Mouse (Mus musculus): ENCODE data around the gene Fggy. TPM values are rescaled to one million over a fixed set of nuclear protein-coding genes. Genes with fewer than 3 reads are reported as not detected.
A peak's percentile ranks its signal among the peaks of the same experiment; 100 is the strongest.

The Fggy gene
- polyA plus RNA-seq, 1 experiment from 2014 or later = 5.3 TPM

DNA sequence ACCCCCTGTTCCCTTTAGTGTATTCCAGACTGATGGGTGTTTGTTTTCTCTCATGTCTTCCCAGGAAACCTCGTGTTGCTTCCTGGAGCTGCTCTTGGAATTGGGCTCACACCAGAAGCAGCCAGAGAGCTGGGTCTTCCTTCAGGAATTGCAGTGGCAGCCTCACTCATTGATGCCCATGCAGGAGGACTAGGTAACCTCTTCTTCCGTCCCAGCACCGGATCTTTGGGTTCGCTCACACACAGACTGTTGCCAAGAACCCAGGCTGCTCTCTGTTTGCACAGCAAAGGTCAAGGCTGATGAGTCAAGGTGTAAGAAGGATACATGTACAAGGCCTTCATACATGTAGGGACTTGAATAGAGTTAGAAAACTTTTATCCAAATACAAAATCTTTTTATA lies 181.4 kb downstream of the Fggy start:
- WGBS = 84% methylated on average over 4 of the region's 4 CpGs
- Histone ChIP-seq H3K4me3 (no peak overlapping the region), H3K27me3 (no peaks in the 10 kb centered on the region), H3K27ac (no peak overlapping the region), H3K4me1 (peaks cover 5% of the 10 kb centered on the region), H3K9ac (no peak overlapping the region), H3K9me3 (replicated peaks) (no peaks in the 10 kb centered on the region), H3K4me2 (no peak overlapping the region), H3K36me3 (ENCODE audit: poor library complexity, severe bottlenecking) (no peaks in the 10 kb centered on the region)
- no peak for ATAC-seq

DNA sequence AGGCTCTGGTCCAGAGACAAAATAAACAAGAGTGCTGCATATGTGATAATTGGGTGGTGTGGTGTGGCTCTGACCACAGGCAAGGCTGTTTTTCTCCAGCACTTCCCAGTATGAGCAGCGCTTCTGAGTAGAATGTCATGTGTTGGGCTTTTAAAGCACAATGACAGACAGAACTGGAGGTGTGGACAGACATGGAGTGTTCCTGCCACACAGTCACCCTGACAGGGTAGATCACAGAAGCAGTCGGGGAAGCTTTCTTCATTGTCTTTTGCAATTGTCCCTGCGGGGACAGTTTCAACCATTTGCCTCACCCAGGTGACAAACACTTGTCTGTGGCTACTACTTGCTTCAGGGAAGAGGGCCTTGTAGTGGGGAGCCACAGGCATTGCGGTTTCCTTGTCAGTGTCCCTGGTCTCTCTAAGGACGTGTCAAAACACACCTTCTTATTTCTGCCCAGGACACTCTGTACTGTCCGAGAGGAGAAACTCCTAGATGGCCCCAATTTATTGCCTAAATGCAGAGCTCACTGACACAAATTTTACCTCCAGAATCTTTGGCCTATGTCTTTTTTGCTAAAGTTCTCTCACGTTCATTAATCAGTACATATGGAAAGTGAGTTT lies 183.9 kb downstream of the Fggy start:
- no peak overlapping the region for H3K4me3 ChIP-seq
- no peaks in the 10 kb centered on the region for H3K36me3 ChIP-seq (ENCODE audit: poor library complexity, severe bottlenecking)
- H3K4me2 ChIP-seq = no peak overlapping the region
- H3K27ac ChIP-seq = no peak overlapping the region
- no peak overlapping the region for H3K9ac ChIP-seq
- H3K27me3 ChIP-seq = no peaks in the 10 kb centered on the region
- WGBS = 87% methylated on average over 7 of the region's 7 CpGs
- no peak for ATAC-seq
- no peaks in the 10 kb centered on the region for H3K9me3 ChIP-seq (replicated peaks)
- no peaks in the 10 kb centered on the region; the same call in 1 of the 2 replicates for H3K4me1 ChIP-seq

DNA sequence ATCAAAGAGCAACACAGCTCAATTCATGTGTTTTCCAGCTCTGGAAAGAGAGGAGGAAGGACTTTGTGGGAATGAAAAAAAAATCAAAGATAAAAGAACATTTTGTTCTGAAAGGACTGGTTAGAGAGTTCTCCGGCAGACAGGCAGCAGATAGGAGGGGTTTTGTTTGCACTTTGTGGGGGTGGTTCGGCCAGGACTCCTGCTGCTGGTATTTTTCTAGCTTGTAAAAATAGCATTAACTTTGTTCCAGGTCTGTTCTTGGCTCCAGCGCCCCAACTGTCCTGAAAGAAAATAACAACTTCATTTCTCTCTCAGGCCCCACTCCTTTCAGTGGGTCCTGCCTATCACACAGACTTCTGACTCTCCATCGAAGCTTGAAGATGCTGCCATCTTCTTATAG lies 185.7 kb downstream of the Fggy start:
- no peak overlapping the region for H3K9ac ChIP-seq
- no peaks in the 10 kb centered on the region for H3K36me3 ChIP-seq (ENCODE audit: poor library complexity, severe bottlenecking)
- no peaks in the 10 kb centered on the region for H3K9me3 ChIP-seq (replicated peaks)
- no peak for ATAC-seq
- WGBS = 52% methylated on average over 4 of the region's 4 CpGs
- no peak overlapping the region for H3K27ac ChIP-seq
- H3K27me3 ChIP-seq = no peaks in the 10 kb centered on the region
- H3K4me1 ChIP-seq = peaks cover 11% of the 10 kb centered on the region
- H3K4me2 ChIP-seq = no peak overlapping the region
- H3K4me3 ChIP-seq = no peak overlapping the region

DNA sequence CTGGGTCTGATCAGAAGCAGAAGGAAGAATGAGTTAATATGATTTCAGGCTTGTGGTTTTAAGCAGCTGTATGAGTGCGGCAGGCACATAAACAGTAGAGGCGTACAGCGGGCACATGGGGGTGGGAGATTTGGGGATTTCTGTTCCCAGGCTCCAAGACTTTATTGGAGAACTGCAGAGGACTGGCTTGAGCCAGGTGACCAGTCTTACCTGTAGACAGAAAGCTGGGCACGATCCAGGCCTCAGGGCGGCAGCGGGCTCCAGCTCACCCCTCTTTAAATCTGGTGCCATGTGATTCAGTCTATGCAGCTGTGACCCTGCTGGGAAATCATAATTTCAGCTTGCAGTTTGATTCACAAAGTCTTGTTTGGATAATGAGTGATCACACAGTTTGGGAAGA lies 189.6 kb downstream of the Fggy start:
- Histone ChIP-seq H3K36me3 (ENCODE audit: poor library complexity, severe bottlenecking) (no peaks in the 10 kb centered on the region), H3K4me1 (peaks cover 12% of the 10 kb centered on the region), H3K27ac (no peak overlapping the region), H3K9ac (no peak overlapping the region), H3K27me3 (no peaks in the 10 kb centered on the region), H3K4me2 (no peak overlapping the region), H3K9me3 (replicated peaks) (no peaks in the 10 kb centered on the region), H3K4me3 (no peak overlapping the region)
- WGBS = 93% methylated on average over 6 of the region's 6 CpGs
- no peak for ATAC-seq

DNA sequence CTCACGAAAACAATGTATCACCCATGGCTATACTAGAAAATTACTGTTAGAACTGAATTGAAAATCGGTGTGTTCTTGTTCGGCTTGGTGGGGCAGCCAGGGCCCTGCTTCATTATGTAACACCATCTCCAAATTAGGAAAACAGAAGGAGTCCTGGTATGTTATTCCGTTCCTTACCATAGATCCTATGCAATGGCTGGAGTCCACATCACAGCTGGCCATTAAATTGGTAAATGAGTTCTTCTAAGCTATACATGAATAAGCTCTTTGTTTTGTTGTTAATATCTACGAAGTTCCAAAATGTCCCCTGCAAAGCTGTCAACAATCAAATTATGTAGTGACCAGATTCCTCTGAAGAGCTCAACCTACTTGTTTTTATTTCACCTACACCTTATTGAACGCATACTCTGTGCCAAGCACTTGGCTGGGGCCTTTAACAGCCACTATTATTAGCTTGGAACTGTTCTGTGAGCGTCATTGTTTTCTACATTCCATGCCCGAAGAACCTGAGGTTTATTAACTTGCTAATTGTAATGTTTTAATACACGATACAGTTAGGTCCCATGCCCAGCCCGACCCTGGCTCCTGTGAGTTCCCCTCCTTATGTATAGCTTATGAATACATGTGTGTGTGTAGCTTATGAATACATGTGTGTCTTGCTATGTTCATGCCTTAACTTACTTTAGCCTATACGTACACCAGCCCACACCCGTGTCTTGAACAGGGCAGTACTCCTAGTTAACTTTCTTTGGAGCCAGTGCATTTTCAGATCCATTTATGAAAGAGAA lies 190.3 kb downstream of the Fggy start:
- no peak overlapping the region for H3K4me3 ChIP-seq
- no peaks in the 10 kb centered on the region for H3K27me3 ChIP-seq
- no peak overlapping the region for H3K9ac ChIP-seq
- H3K4me1 ChIP-seq = peaks cover 15% of the 10 kb centered on the region
- no peaks in the 10 kb centered on the region for H3K9me3 ChIP-seq (replicated peaks)
- H3K4me2 ChIP-seq = no peak overlapping the region
- no peak for ATAC-seq
- H3K27ac ChIP-seq = no peak overlapping the region
- WGBS = 53% methylated on average over 12 of the region's 12 CpGs
- no peaks in the 10 kb centered on the region for H3K36me3 ChIP-seq (ENCODE audit: poor library complexity, severe bottlenecking)

DNA sequence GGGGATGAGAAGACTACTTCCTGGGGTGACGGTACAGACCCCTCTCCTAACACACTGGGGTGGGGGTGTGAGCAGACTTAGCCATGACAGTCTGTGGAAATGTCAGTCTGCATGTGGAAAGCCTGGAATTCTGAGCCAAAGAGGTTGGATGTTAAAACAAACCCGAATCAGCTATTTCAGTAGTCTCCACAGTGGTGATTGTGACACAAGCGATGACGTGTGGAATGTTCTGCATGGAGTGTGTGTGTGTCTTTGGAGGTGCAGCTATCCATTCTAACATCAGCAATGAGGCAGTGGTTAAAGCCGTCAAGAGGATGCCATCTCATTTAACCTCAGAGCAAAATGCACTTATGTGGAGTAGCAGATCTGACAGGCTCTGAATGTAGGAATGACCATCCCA lies 192.9 kb downstream of the Fggy start:
- no peak for ATAC-seq
- Histone ChIP-seq H3K9me3 (replicated peaks) (no peaks in the 10 kb centered on the region), H3K4me2 (no peak overlapping the region), H3K4me1 (peaks cover 23% of the 10 kb centered on the region), H3K27ac (no peak overlapping the region), H3K4me3 (no peak overlapping the region), H3K36me3 (ENCODE audit: poor library complexity, severe bottlenecking) (no peaks in the 10 kb centered on the region), H3K9ac (no peak overlapping the region), H3K27me3 (no peaks in the 10 kb centered on the region)
- 91% methylated on average over 5 of the region's 5 CpGs for WGBS

DNA sequence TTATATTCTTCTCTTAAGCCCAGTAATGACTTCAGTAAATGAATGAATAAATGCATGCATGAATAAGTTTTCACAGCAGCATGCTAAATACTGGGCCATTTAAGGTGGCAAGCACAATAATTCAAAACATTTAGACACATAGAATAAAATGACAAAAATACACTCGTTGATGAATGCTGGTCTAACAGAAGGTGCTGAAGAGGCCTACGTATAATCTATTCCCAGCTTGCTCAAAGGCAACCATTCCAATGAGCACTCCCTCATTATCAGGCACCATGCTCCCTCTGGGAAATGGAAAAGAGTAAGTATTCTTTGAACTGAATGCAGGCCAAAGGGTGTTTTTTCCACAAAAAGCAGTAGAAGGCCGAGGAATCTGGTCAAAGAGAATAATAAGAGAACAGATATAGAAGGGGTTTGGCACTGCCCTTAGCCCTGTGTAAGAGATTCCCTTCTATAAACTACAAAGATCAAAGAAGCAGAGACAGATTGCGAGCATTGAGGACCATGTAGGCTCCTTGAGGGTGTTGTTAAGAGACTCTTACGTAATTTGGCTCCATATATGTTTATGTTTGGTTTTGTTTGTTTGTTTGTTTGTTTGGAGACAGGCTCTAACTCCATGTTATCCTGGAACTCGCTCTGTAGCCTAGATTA lies 195.4 kb downstream of the Fggy start:
- no peaks in the 10 kb centered on the region for H3K9me3 ChIP-seq (replicated peaks)
- no peak overlapping the region for H3K4me3 ChIP-seq
- H3K27ac ChIP-seq = no peak overlapping the region
- H3K4me1 ChIP-seq = peaks cover 16% of the 10 kb centered on the region
- ATAC-seq = peak; percentile 82
- H3K27me3 ChIP-seq = no peaks in the 10 kb centered on the region
- WGBS = 31% methylated on average over 6 of the region's 6 CpGs
- no peaks in the 10 kb centered on the region for H3K36me3 ChIP-seq (ENCODE audit: poor library complexity, severe bottlenecking)
- H3K9ac ChIP-seq = no peak overlapping the region
- no peak overlapping the region for H3K4me2 ChIP-seq

DNA sequence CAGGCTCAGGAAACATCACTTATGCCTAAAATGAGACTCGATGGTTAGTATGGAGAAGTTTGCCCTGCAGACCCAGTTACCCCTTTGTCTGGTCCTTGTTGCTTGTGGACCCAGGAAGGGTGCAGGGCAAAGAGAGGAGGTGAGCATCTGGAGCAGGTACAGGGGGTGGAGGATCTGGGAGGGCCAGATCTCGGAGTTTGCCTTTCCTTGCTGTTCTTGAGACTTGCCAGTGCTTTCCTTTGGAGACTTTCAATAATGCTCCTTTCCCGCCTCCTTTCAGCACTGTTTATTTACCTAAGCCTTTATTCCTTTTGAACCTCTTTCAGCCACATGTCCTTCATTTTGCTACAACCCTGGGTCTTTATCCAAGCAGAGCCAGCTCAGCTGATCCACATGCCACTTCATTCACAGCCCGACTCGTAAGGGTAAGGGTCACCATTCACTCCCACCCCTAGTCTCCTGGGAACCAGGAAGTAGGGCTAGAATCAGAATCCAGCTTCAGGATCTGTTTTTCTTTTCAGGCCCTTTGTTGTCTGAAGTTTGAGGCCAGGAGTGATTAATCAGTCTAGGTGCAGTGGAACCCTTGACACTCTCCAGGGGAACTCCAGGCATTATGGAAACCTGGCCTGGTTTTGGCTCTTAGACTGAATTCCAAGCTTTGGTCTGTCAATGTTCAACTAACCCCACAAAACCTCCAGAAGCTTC lies 201.9 kb downstream of the Fggy start:
- no peak overlapping the region for H3K4me2 ChIP-seq
- H3K27me3 ChIP-seq = no peaks in the 10 kb centered on the region
- H3K27ac ChIP-seq = no peak overlapping the region
- no peaks in the 10 kb centered on the region for H3K9me3 ChIP-seq (replicated peaks)
- H3K4me1 ChIP-seq = no peaks in the 10 kb centered on the region
- H3K4me3 ChIP-seq = no peak overlapping the region
- H3K9ac ChIP-seq = no peak overlapping the region
- no peak for ATAC-seq
- H3K36me3 ChIP-seq (ENCODE audit: poor library complexity, severe bottlenecking) = no peaks in the 10 kb centered on the region
- WGBS = 53% methylated on average over 5 of the region's 5 CpGs

DNA sequence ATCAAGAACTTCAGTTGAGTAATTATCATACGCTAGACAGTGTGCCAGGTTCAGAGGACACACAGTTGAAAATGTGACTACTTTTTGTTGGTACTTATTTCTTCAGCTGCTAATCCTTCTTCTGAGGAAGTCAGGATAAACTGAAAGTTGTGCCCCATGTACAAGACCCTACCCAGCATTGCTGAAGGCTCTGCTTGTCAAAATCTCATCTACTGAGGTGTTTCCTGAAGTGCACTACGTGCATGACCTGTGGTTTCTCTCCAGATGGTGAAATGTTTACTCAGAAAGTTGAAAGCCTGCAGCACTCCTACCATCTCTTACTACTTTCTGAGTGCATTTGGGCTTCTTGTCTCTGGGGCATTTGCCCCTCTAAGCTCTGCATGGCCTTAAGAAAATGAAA lies 208.1 kb downstream of the Fggy start:
- Histone ChIP-seq H3K9ac (no peak overlapping the region), H3K9me3 (replicated peaks) (no peaks in the 10 kb centered on the region), H3K27ac (no peak overlapping the region), H3K27me3 (no peaks in the 10 kb centered on the region), H3K4me3 (no peak overlapping the region), H3K4me1 (no peaks in the 10 kb centered on the region), H3K36me3 (ENCODE audit: poor library complexity, severe bottlenecking) (no peaks in the 10 kb centered on the region), H3K4me2 (no peak overlapping the region)
- WGBS = 84% methylated on average over 2 of the region's 2 CpGs
- no peak for ATAC-seq

DNA sequence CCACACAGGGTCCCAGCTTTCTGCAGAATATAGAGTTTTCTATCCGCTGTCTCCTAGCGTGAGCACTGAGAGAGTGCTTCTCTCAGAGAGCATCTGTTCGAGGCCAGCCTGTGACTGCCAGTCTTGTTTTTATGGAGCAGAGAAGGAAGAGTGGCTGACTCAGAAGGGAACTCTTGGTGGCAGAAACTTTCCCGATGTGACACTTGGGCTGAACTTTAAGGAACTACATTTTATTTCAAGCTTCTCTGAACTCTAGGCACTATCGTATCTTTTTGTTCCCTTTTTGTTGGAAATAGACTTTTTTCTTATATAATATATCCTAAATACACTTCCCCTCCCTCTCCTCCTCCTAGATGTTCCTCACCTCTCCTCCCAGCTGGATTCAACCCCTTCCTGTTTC lies 213.2 kb downstream of the Fggy start:
- H3K4me1 ChIP-seq = no peaks in the 10 kb centered on the region
- 80% methylated on average over 5 of the region's 5 CpGs for WGBS
- no peaks in the 10 kb centered on the region for H3K36me3 ChIP-seq (ENCODE audit: poor library complexity, severe bottlenecking)
- ATAC-seq = no peak
- no peaks in the 10 kb centered on the region for H3K27me3 ChIP-seq
- no peaks in the 10 kb centered on the region for H3K9me3 ChIP-seq (replicated peaks)
- H3K9ac ChIP-seq = no peak overlapping the region
- H3K4me2 ChIP-seq = no peak overlapping the region
- H3K4me3 ChIP-seq = no peak overlapping the region
- H3K27ac ChIP-seq = no peak overlapping the region

DNA sequence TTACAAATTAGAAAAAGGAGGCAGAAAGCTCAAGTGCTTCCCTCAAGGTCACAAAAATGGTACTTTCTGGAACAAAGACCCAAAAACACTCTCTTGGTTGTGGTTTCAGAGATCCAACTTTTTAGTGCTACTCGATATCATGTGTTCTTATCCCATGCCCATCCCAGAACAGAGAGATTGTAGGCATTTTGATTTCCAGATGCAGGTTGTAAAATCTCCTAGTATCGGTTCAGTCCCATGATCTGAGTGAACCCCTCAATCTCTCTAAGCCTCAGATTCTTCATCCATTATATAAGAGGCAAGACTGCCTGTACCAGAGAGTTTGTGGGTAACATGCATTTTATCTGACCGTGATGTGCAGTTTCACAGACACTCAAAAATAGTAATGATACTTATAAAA lies 214.2 kb downstream of the Fggy start:
- no peak overlapping the region for H3K27ac ChIP-seq
- 96% methylated on average over 3 of the region's 3 CpGs for WGBS
- H3K36me3 ChIP-seq (ENCODE audit: poor library complexity, severe bottlenecking) = no peaks in the 10 kb centered on the region
- no peaks in the 10 kb centered on the region for H3K27me3 ChIP-seq
- H3K4me3 ChIP-seq = no peak overlapping the region
- H3K4me2 ChIP-seq = no peak overlapping the region
- ATAC-seq = no peak
- H3K4me1 ChIP-seq = no peaks in the 10 kb centered on the region
- no peaks in the 10 kb centered on the region for H3K9me3 ChIP-seq (replicated peaks)
- no peak overlapping the region for H3K9ac ChIP-seq

DNA sequence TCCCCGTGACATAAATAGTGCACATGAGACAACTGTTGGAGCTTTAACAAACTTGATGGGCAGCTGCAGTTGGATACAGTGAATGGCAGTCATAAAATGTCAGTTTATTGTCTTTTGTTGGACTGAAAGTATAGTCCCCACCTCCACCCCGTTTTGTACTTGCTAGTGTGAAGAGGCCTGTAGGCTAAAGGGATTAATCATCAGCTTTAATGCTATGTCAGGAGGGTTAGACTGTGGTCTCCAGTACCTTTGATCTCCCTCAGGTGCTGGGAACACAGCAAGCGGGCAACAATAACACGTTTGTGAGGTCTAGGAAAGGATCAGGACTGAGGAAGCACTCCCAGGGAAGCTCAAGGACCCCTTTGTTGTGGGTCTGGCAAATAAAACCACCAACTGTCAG lies 214.6 kb downstream of the Fggy start:
- Histone ChIP-seq H3K9ac (no peak overlapping the region), H3K4me1 (no peaks in the 10 kb centered on the region), H3K36me3 (ENCODE audit: poor library complexity, severe bottlenecking) (no peaks in the 10 kb centered on the region), H3K9me3 (replicated peaks) (no peaks in the 10 kb centered on the region), H3K4me2 (no peak overlapping the region), H3K27ac (no peak overlapping the region), H3K27me3 (no peaks in the 10 kb centered on the region), H3K4me3 (no peak overlapping the region)
- 36% methylated on average over 4 of the region's 4 CpGs for WGBS
- ATAC-seq = no peak
